Mouse (Mus musculus) heart, postnatal 0 days (tissue): ENCODE results near the gene Ugt1a8. TPM values are rescaled to one million over a fixed set of nuclear protein-coding genes. Genes with fewer than 3 reads are reported as not detected.

Experiments used
- ATAC-seq: fragments of 200-750 bp; cut with Nextera tagmentation; 2 replicates; pipeline ENCODE4 v1.8.0; 2017; ENCODE audit warnings: low read depth, moderate number of reproducible peaks, moderate library complexity; ENCODE audit not compliant: insufficient read depth
- DNase-seq: peaks from one replicate; pipeline ENCODE4 v3.0.0-alpha.2; 2016; ENCODE audit warnings: low spot score
- H3K27ac ChIP-seq: fragments of 300-500 bp; sonication (generic); 2 replicates; pipeline ENCODE4 v1.5.1; 2014; ENCODE audit warnings: low read depth, mild to moderate bottlenecking
- H3K27me3 ChIP-seq: fragments of 300-500 bp; sonication (generic); 2 replicates; pipeline ENCODE4 v1.6.1; 2014; ENCODE audit warnings: low read length, mixed read lengths; ENCODE audit not compliant: control insufficient read depth, insufficient read depth
- H3K36me3 ChIP-seq: fragments of 300-500 bp; sonication (generic); replicated peaks from 2 replicates; pipeline ENCODE4 v1.6.1; 2014; ENCODE audit warnings: low read length, mixed read lengths; ENCODE audit not compliant: control insufficient read depth, insufficient read depth
- H3K4me1 ChIP-seq: fragments of 300-500 bp; sonication (generic); 2 replicates; pipeline ENCODE4 v1.6.1; 2014; ENCODE audit warnings: antibody characterized with exemption; ENCODE audit not compliant: control insufficient read depth, insufficient read depth
- H3K4me2 ChIP-seq: fragments of 300-500 bp; sonication (generic); 2 replicates; pipeline ENCODE4 v1.6.1; 2014; ENCODE audit warnings: low read depth, mild to moderate bottlenecking, low read length, moderate library complexity
- H3K4me3 ChIP-seq: fragments of 300-500 bp; sonication (generic); 2 replicates; pipeline ENCODE4 v1.5.1; 2014; ENCODE audit warnings: low read depth, low read length
- H3K9ac ChIP-seq: fragments of 300-500 bp; sonication (generic); replicated peaks from 2 replicates; pipeline ENCODE4 v1.6.1; 2014; ENCODE audit warnings: low read depth, low read length, mixed read lengths
- H3K9me3 ChIP-seq: fragments of 300-500 bp; sonication (generic); replicated peaks from 2 replicates; pipeline ENCODE4 v1.6.1; 2016; ENCODE audit warnings: low read length; ENCODE audit not compliant: control insufficient read depth
- CTCF ChIP-seq: IDR thresholded peaks from 2 replicates; pipeline ENCODE4 v1.5.1; 2016; ENCODE audit warnings: antibody characterized with exemption, control low read depth, low read depth
- EP300 ChIP-seq: IDR thresholded peaks from 2 replicates; pipeline ENCODE4 v1.6.1; 2016; ENCODE audit warnings: antibody characterized with exemption, low read depth
- WGBS: fragments of 180-500 bp; shearing (Covaris S2); extraction: QIAGEN DNeasy Blood & Tissue Kit; methylation state at CpG from one replicate; pipeline ENCODE4 v1.1.7; 2014; 5-methylcytosine and 5-hydroxymethylcytosine counted together
- polyA plus RNA-seq: library from polyadenylated mRNA; unstranded; fragments of >200 nt; fragmentation: Nextera tagmentation; extraction: Ambion mirVana; gene quantifications from 2 replicates; pipeline ENCODE4 v1.2.1, GENCODE M21; 2015
- total RNA-seq: library from RNA; depleted of rRNA; stranded (reverse); fragments of >200 nt; gene quantifications from 2 replicates; pipeline ENCODE4 v1.2.3, GENCODE M21; 2014; ENCODE audit warnings: low replicate concordance

The Ugt1a8 gene
- total and polyA plus RNA-seq, 2 experiments from 2014 or later, result not detected

GRCm38 (mm10) chr1:88206843-88207479 lies 119.3 kb downstream of the Ugt1a8 start:
- Histone ChIP-seq H3K27ac (no peak overlapping the region), H3K4me2 (no peak overlapping the region), H3K9me3 (peaks cover 7% of the 10 kb centered on the region), H3K4me1 (0 out of 2 replicates have a peak, but pooled peaks cover 4% of the 10 kb centered on the region), H3K9ac (no peak overlapping the region), H3K27me3 (no peaks in the 10 kb centered on the region), H3K4me3 (no peak overlapping the region), H3K36me3 (no peaks in the 10 kb centered on the region)
- TF ChIP-seq CTCF (no peak), EP300 (no peak)
- WGBS, result 52% methylated on average over 2 of the region's 2 CpGs
- ATAC-seq, result no peak
- DNase-seq, result no peak

- Histone ChIP-seq H3K4me3 (no peak within 1 kb of the TSS), H3K4me2 (no peak within 1 kb of the TSS), H3K27ac (no peak within 1 kb of the TSS), H3K9ac (no peak within 1 kb of the TSS), H3K9me3 (peaks cover 51% of the 10 kb centered on the region), H3K27me3 (no peaks in the 10 kb centered on the region), H3K4me1 (no peaks in the 10 kb centered on the region), H3K36me3 (no peaks in the 10 kb centered on the region)
- 58% methylated on average over 8 of the region's 8 CpGs for WGBS
- DNase-seq (no peak), ATAC-seq (no peak)
- TF ChIP-seq CTCF (no peak), EP300 (no peak)
Observed at GRCm38 (mm10) chr1:88211812-88212211, 124.2 kb downstream of the Ugt1a8 start, which contains the start of gene Ugt1a1. Gene Ugt1a1, plus strand, starts transcription at chr1:88211959.

GRCm38 (mm10) chr1:88212341-88213045 lies 124.9 kb downstream of the Ugt1a8 start:
- Histone ChIP-seq H3K9ac (no peak overlapping the region), H3K4me3 (no peak overlapping the region), H3K27me3 (no peaks in the 10 kb centered on the region), H3K27ac (no peak overlapping the region), H3K36me3 (no peaks in the 10 kb centered on the region), H3K4me2 (no peak overlapping the region), H3K4me1 (no peaks in the 10 kb centered on the region), H3K9me3 (peaks cover 58% of the 10 kb centered on the region)
- ATAC-seq (peak; percentile 13; the same call in 1 of the 2 replicates), DNase-seq (no peak)
- TF ChIP-seq EP300 (no peak), CTCF (no peak)
- WGBS, result 50% methylated on average over 8 of the region's 8 CpGs

- Histone ChIP-seq H3K4me2 (no peak overlapping the region), H3K9me3 (peaks cover 61% of the 10 kb centered on the region), H3K36me3 (no peaks in the 10 kb centered on the region), H3K4me1 (no peaks in the 10 kb centered on the region), H3K27ac (no peak overlapping the region), H3K9ac (no peak overlapping the region), H3K4me3 (no peak overlapping the region), H3K27me3 (no peaks in the 10 kb centered on the region)
- DNase-seq (no peak), ATAC-seq (peak; percentile 6; the same call in 1 of the 2 replicates)
- WGBS, result 58% methylated on average over 1 of the region's 1 CpGs
- no peak for TF ChIP-seq CTCF
- TF ChIP-seq EP300, result no peak
Observed at GRCm38 (mm10) chr1:88213061-88213460, 125.4 kb downstream of the Ugt1a8 start.

- Histone ChIP-seq H3K4me3 (no peak overlapping the region), H3K27ac (no peak overlapping the region), H3K4me2 (no peak overlapping the region), H3K36me3 (no peaks in the 10 kb centered on the region), H3K4me1 (no peaks in the 10 kb centered on the region), H3K9ac (no peak overlapping the region), H3K27me3 (no peaks in the 10 kb centered on the region), H3K9me3 (peaks cover 61% of the 10 kb centered on the region)
- 57% methylated on average over 2 of the region's 2 CpGs for WGBS
- 0 out of 2 replicates have a peak, but pooled peaks have one; percentile 1 for ATAC-seq
- peak; percentile 4 for DNase-seq
- no peak for TF ChIP-seq EP300
- TF ChIP-seq CTCF, result no peak
Observed at GRCm38 (mm10) chr1:88213766-88214461, 126.3 kb downstream of the Ugt1a8 start.
